Mouse (Mus musculus) layer of hippocampus, adult 18-20 months (tissue): ENCODE measurements around the gene Zmynd15. TPM values are rescaled to one million over a fixed set of nuclear protein-coding genes. Genes with fewer than 3 reads are reported as not detected.
"Not testable (repeated sequence)": the region's sequence is repeated elsewhere in the genome, so short reads cannot be mapped to it uniquely, and the experiment has no call there.

ENCODE experiments used
- DNase-seq, 2 experiments: peaks; one replicate each; pipeline ENCODE4 v3.0.0; 2022; ENCODE audit warnings: low spot score in 2 of 2
- long read RNA-seq: library from polyadenylated mRNA; stranded (forward); transcript quantifications from one replicate; pipeline ENCODE4 v2.0.0, GENCODE M21; 2021
- total RNA-seq, 2 experiments: library from RNA; stranded (reverse); gene quantifications; 2 replicates each; pipeline ENCODE4 v1.2.3; 2021

Zmynd15 gene
- under 1 TPM; 0.20 to 0.27 TPM for total RNA-seq
- long read RNA-seq, result 0 reads

GRCm38 (mm10) chr11:70458688-70459600 is at the start of gene Zmynd15:
Gene Zmynd15 (plus strand): TSS chr11:70459433.
- no peak for DNase-seq

GRCm38 (mm10) chr11:70409594-70410296 is 49.5 kb upstream of the Zmynd15 start, which contains the start of gene Pelp1:
Gene Pelp1 (minus strand): TSS chr11:70410031.
- peak; percentile 87 to 90 for DNase-seq

DNA sequence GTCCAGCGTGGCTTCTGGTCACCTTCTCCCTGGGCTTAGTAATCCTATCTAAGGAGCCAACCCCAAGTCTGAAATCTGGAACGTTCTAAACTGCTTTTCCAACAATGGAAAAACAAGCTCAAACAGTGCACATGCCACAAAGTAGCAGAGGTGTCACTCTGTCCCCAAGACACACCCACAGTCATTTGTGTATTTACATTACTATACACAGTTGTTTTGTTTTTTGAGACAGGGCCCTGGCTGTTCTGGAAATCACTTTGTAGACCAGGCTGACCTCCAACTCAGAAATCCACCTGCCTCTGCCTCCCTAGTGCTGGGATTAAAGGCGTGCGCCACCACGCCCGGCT is 49.0 kb upstream of the Zmynd15 start:
- DNase-seq, result no peak

- DNase-seq, result no peak
Measured at GRCm38 (mm10) chr11:70412591-70412990, 46.6 kb upstream of the Zmynd15 start.

DNA sequence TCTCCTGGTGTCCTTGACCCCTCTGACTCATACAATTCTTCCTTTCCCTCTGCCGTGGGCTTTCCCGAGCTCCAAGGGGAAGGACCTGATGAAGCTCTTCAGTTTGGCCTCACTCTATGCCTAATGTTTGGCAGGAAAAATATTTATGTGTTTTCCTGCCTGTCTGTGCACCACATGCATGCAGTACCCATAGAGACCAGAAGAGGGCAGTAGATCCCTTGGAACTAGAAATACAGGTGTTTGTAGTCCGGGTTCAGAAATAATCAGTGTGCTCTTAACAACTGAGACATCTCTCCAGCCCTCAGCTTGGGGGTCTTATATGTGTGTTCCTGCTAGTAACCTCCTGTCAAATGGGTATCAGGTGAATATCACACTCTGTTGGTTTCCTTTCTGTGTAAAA is 45.3 kb upstream of the Zmynd15 start:
- DNase-seq, result peak; percentile 57 to 88

GRCm38 (mm10) chr11:70418199-70418598 is 41.0 kb upstream of the Zmynd15 start:
- no peak for DNase-seq

DNA sequence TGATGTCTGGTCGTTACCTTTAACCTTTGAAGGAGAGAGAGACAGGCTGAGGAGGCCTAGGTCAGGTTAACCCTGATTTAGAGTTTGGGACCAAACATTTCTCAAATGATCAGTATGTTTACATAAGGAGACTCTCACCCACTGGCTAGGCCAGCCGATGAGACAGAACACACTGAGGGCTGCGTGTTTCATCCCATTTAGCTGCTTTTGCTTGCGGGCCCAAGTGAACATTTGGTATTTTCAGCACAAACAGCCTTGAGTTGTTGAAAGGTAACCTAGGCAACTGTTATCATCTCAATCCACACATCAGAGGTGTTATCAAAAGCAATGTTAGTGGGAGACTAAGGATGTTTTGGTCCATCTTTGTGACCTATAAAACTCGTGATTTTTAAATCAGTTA is 39.7 kb upstream of the Zmynd15 start:
- DNase-seq, result peak in 1 of 2 experiments; percentile 57

DNA sequence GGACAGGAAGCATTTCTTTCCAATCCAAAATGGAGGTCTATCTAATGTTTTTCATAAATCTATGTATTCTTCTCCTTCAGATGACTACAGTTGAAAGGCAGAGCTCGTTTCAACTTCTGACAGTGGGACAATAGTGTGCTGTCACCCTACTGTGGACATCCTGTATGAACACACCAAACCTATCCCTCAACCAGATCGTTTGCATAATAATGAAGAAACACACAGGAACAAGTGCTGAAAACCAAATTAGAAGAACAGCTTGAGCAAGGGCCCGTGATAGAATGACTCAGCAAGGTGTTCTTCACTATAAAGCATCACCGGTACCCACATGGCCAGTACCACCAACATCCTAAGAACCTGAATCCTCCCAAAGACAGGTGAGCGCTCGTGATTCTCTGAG is 32.6 kb upstream of the Zmynd15 start:
- DNase-seq, result not testable (repeated sequence)

- no peak for DNase-seq
Measured at GRCm38 (mm10) chr11:70431574-70431973, 27.7 kb upstream of the Zmynd15 start.

DNA sequence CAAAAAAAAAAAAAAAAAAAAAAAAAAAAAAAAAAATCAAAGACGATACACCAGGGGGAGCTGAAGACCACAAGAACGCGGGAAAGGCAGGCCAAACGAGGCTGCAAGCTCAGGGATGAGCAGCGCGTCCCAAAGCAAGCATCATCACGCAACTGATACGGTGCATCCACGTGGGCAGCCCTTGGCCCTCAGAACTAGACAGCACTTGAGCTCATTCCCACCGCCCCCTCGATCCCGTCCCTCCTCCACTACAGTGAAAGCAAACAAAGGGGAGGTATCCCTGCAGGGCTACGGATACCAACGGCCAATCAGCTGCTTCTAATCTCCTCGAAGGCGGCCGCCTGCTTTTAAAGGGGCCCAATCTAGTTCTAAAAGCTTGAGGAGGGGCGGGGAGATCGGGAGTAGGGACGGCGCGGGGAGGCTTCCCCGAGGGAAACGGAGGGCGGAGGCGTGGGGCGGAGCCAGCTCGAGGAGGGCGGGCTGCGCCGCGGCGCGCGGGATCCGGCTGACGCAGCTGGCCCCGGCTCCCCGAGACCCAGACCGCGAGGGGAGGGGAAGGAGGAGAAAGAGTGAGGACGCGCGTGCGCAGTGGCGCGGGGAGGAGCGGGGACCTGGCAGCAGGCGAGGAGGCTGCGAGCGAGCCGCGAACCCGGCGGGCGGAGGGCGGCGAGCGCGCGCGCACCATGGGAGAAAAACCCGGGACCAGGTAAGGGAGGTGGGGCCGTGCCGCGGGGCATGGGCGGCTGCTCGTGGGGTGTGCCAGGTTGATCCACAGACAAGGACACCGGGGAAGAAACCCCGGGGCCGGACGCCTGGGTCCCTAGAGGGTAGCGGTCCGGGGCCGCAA is 27.0 kb upstream of the Zmynd15 start, which contains the start of gene Arrb2:
TSS of gene Arrb2 (plus strand) at position 588 of the 847 bp plus-strand sequence.
- DNase-seq, result peak; percentile 99

DNA sequence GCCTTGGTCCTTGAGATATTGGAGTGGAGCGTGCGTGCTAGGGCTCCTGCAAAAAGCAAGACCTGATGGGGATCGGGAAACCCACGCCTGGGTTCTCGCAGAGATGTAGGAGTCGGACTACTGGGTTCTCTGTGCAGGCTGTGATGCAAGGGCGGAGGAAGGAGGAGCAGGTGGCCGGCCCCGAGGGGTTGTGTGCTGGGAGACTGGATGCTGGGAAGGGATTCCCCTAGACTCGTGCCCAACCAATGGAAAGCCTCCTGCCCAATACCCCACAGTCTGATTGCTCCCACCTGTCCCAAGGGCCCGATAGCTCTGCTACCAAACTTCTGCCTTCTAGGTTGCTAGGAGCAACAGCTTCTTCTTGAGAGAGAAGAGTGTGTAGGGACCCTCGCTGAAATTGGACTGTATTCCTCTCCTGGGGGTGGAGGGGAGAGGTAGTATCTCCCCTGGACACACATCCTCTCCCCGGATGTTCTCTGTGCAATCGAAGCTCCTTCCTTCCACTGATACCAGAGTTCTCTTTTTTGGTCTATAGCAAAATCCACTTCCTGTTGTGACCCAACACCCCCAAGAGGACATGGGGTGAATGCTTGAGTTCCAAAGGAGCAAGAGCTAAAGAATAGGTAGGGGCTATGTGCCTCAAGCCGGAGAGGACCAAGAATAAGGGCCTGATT is 26.2 kb upstream of the Zmynd15 start:
- DNase-seq, result peak; percentile 44 to 68

DNA sequence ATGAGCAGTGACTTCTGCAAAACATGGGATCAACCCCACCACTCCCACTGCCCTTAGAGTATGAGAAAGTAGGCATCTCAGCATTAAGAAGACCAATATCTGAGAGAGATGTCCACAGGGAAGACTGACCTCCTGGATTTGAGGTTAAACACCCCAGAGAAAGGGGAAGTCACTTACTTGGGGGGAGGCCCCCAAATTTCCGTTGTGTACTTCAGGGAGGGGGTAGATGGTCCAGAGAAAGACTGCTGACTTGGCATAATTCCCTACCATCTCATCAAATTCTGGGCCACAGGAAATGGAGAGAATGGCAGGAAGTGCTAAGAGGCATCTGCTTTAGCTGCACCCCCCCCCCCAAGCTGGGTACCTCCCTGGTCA is 25.7 kb upstream of the Zmynd15 start:
- DNase-seq, result no peak

DNA sequence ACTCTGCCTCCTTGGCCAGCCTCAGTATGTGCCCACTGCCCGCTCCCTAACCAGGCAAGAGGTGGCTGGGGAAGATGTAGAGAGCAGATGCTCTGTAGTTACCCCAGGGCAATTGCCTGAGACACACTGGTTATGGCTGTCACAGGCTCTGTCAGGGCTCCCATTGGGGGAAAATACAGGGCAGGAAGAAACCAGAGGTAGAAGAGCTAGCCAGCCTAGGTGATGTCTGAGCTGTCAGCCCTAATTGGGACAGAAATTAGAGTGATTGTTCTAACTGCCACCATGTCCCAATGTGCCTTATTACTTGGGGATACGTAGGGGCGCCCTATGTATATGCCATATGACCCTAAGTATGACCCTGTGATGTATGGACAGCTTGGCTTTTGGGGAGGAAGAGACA is 25.3 kb upstream of the Zmynd15 start:
- DNase-seq, result no peak

DNA sequence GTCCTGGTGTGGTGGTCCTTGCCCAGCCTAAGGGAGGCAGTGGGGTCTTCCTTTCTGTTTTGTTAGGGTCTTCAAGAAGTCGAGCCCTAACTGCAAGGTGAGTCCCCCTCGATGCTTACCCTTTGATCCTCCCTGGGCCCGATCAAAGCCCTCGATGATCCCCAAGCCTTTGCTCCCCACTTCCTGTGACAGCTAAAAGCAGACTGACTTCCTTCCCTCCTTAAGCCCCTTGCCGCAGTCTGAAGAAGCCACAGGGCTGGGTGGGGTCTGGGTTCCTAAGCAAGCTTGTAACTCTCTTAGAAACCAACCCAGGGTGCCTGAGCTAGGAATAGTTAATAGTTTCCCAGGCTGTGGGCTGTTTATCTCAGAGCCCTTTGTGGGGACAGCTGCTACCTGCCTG is 23.8 kb upstream of the Zmynd15 start:
- no peak for DNase-seq

DNA sequence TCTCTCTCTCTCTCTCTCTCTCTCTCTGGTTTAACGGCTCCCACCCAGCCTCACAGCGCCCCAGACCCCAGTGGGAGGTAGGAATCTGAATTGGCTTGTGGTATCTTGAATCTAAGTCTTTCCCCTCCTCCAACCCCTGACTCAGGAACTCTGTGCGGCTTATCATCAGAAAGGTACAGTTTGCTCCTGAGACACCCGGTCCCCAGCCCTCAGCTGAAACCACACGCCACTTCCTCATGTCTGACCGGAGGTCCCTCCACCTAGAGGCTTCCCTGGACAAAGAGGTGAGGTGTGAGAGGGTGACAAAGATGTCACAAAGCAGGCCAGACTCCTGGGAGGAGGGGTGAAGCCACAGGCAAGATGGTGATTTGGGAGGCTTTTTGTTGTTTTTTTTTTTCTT is 21.8 kb upstream of the Zmynd15 start:
- DNase-seq, result no peak

DNA sequence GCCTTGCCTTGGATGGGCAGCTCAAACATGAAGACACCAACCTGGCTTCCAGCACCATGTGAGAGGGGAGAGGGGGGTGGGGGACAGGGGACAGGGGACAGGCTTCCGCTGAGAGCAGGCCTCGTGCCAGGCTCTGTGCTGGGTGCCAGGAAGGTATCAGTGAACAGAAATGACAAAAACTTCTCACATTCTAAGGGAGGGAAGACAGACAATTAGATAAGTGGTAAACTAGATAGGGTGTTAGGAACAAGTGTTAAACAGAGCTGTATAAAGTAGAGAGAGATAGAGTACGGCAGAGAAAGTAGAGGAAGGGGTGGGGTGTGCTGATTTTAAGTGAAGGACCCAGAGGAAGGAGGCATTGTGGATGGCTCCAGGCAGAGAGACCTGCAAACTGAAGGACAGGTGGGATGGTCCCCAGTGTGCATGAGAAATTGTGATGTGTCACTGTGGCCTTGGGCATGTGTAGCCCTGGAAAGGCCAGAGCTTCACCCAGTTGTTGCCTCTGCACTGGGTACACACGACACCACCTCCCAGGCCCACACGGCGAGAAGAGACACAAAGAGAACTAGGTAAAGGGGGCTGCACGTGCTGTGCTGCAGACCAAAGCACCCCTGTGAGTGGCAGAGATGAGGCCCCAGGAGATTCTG is 20.4 kb upstream of the Zmynd15 start:
- no peak for DNase-seq

- no peak for DNase-seq
Measured at GRCm38 (mm10) chr11:70440637-70441036, 18.6 kb upstream of the Zmynd15 start.

- DNase-seq, result no peak
Measured at GRCm38 (mm10) chr11:70441882-70442281, 17.4 kb upstream of the Zmynd15 start.

- DNase-seq, result no peak
Measured at GRCm38 (mm10) chr11:70443964-70444363, 15.3 kb upstream of the Zmynd15 start.

- DNase-seq, result no peak
Measured at GRCm38 (mm10) chr11:70444667-70445066, 14.6 kb upstream of the Zmynd15 start.
